Mouse (Mus musculus) myocyte (in vitro differentiated cells): ENCODE measurements at regions not wholly inside any gene's neighbourhood (a gene's known extent, or its start where the extent isn't known, plus 50 kb on each side); places are given as distances from the start of the nearest gene placed in this dataset.

Experiments
- CEBPB ChIP-seq: IDR thresholded peaks from 2 replicates; pipeline ENCODE4 v1.6.1; 2011; ENCODE audit warnings: mild to moderate bottlenecking, moderate library complexity; ENCODE audit not compliant: poor library complexity, insufficient read depth, severe bottlenecking
- E2F4 ChIP-seq: IDR thresholded peaks from one replicate; pipeline ENCODE4 v1.6.1; 2011; ENCODE audit warnings: mild to moderate bottlenecking, control low read depth, moderate library complexity; ENCODE audit not compliant: insufficient read depth
- MYOD1 ChIP-seq, 3 experiments: IDR thresholded peaks; one replicate each; pipeline ENCODE4 v1.6.1; 2011; ENCODE audit warnings: control low read depth in 2 of 3, low read depth in 2 of 3, mild to moderate bottlenecking in 2 of 3, moderate library complexity in 1 of 3; ENCODE audit not compliant: insufficient read length in 2 of 3, control insufficient read depth in 1 of 3
- MYOG ChIP-seq, 3 experiments: IDR thresholded peaks; one replicate each; pipeline ENCODE4 v1.6.1; 2011; ENCODE audit warnings: control low read depth in 2 of 3, low read depth in 2 of 3, mild to moderate bottlenecking in 2 of 3; ENCODE audit not compliant: insufficient read length in 2 of 3, control insufficient read depth in 1 of 3, insufficient read depth in 1 of 3
- POLR2A ChIP-seq: IDR thresholded peaks from one replicate; pipeline ENCODE4 v1.6.1; 2011; ENCODE audit warnings: low read depth, mild to moderate bottlenecking, control low read depth, moderate library complexity; ENCODE audit not compliant: insufficient read length
- POLR2AphosphoS2 ChIP-seq: IDR thresholded peaks from one replicate; pipeline ENCODE4 v1.6.1; 2011; ENCODE audit warnings: low read depth, control low read depth; ENCODE audit not compliant: insufficient read length
- USF1 ChIP-seq: IDR thresholded peaks from one replicate; pipeline ENCODE4 v1.6.1; 2011; ENCODE audit warnings: low read depth, mild to moderate bottlenecking, control low read depth, moderate library complexity

DNA sequence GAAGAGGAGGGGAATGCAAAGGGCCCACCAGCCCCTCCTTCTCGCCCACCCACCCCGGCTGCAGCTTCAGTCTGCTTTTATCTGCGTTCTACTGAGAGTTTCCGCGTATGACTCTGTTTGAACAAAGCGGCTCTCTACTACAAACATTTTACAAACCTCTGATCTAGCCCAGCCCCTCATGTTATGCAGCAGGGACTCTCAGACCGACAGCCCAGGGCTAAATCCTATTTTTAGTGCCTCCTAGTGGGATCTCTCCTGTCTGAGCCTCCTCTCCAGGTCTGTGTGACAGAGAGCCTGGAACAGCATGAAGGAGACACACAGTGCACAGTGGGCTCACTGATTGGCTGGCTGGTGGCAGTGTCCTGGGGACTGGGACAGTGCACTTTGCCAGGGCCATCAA lies 145.7 kb upstream of the Igsf21 start:
- TF ChIP-seq E2F4 (no peak), USF1 (no peak), POLR2A (no peak), POLR2AphosphoS2 (no peak), MYOD1 (IDR thresholded peaks at IDR 0.05; ENCODE audit: control insufficient read depth in 1 of 3, insufficient read length in 2 of 3, low read depth in 2 of 3) (no peak), CEBPB (no peak), MYOG (IDR thresholded peaks at IDR 0.05; ENCODE audit: control insufficient read depth in 1 of 3, insufficient read depth in 1 of 3, insufficient read length in 2 of 3, low read depth in 2 of 3) (no peak)
